Mouse (Mus musculus): ENCODE measurements around the gene Arrdc3.

DNA sequence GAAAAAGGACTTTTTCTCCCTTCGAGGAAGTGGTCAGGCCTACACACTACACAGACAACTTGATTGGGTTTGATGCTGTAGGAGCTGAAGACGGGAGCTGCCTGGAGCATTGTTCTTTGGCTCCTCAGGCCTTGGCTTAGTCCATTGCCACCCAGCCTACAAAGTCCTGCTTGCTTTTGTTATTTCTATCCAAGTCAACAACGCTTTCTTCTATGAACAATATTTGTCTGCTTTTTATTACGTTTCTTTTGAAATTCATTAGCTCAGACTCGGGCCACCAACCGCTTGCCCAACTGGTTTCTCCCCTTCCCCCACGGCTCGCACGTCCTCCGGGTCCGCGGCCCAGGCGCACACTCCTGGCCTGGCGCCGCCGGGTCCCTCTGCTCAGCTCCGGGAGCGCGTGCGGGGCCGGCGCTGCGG, 458 bp upstream of the Arrdc3 start:
- TF ChIP-seq CTCF (IDR thresholded peaks at IDR 0.05; ENCODE audit: control insufficient read depth, insufficient read depth, insufficient replicate concordance, low read depth, low read length) (no peak), POLR2A (IDR thresholded peaks at IDR 0.05; ENCODE audit: control insufficient read depth, low read depth, low read length) (no peak)

All from testis, adult 2 months (tissue).